Mouse (Mus musculus) hindbrain, embryonic 14.5 days (tissue): ENCODE measurements around the gene Imp4. TPM values are rescaled to one million over a fixed set of nuclear protein-coding genes. Genes with fewer than 3 reads are reported as not detected.

Source experiments
- ATAC-seq: fragments of 200-750 bp; cut with Nextera tagmentation; 2 replicates; pipeline ENCODE4 v1.8.0; 2017; ENCODE audit warnings: moderate number of reproducible peaks, mild to moderate bottlenecking, moderate TSS enrichment, moderate library complexity; ENCODE audit not compliant: low FRiP score
- DNase-seq: peaks from one replicate; pipeline ENCODE4 v3.0.0-alpha.2; 2015; ENCODE audit warnings: low spot score
- H3K27ac ChIP-seq: fragments of 300-500 bp; sonication (generic); 2 replicates; pipeline ENCODE4 v1.5.1; 2014; ENCODE audit warnings: mild to moderate bottlenecking, moderate library complexity
- H3K27me3 ChIP-seq: fragments of 300-500 bp; sonication (generic); 2 replicates; pipeline ENCODE4 v1.6.1; 2014; ENCODE audit warnings: mild to moderate bottlenecking, low read length, mixed read lengths; ENCODE audit not compliant: control insufficient read depth, insufficient read depth
- H3K36me3 ChIP-seq: fragments of 300-500 bp; sonication (generic); replicated peaks from 2 replicates; pipeline ENCODE4 v1.6.1; 2014; ENCODE audit not compliant: control insufficient read depth, insufficient read depth
- H3K4me1 ChIP-seq: fragments of 300-500 bp; sonication (generic); replicated peaks from 2 replicates; pipeline ENCODE4 v1.6.1; 2014; ENCODE audit warnings: antibody characterized with exemption, low read length, mixed read lengths; ENCODE audit not compliant: control insufficient read depth, insufficient read depth
- H3K4me2 ChIP-seq: fragments of 300-500 bp; sonication (generic); replicated peaks from 2 replicates; pipeline ENCODE4 v1.6.1; 2014; ENCODE audit warnings: mild to moderate bottlenecking, moderate library complexity
- H3K4me3 ChIP-seq: fragments of 300-500 bp; sonication (generic); replicated peaks from 2 replicates; pipeline ENCODE4 v1.5.1; 2014; ENCODE audit warnings: mild to moderate bottlenecking, low read length
- H3K9ac ChIP-seq: fragments of 300-500 bp; sonication (generic); 2 replicates; pipeline ENCODE4 v1.6.1; 2014
- H3K9me3 ChIP-seq: fragments of 300-500 bp; sonication (generic); 2 replicates; pipeline ENCODE4 v1.6.1; 2016; ENCODE audit warnings: low read length; ENCODE audit not compliant: control insufficient read depth
- WGBS: fragments of 180-500 bp; shearing (Covaris S2); extraction: QIAGEN DNeasy Blood & Tissue Kit; methylation state at CpG from one replicate; pipeline ENCODE4 v1.1.7; 2014; 5-methylcytosine and 5-hydroxymethylcytosine counted together
- polyA plus RNA-seq: library from polyadenylated mRNA; unstranded; fragments of >200 nt; fragmentation: Nextera tagmentation; extraction: Ambion mirVana; gene quantifications from 2 replicates; pipeline ENCODE4 v1.2.1, GENCODE M21; 2014

Imp4 gene
- polyA plus RNA-seq, 1 experiment from 2014 or later, result 49.6 TPM

DNA sequence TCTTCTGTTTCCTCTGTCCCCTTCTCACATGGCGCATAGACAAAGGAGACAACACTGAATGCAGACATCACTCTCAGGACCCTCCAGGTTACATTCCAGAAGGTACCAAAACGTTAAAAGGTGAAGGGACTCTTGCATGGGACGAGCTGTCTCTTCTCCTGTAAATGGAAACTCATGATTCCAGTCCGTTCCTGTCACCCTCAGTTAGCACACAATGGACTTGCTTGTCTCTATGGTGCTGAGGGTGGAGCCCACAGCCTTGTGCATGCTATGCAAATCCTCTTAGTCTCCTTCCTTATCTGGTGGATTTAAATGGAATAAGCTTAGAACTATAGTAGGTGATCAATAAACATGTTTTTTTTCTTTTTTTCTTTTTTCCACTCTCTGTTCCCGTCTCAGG is 30.1 kb downstream of the Imp4 start:
- no peak for DNase-seq
- no peak for ATAC-seq
- no peak overlapping the region for H3K4me2 ChIP-seq
- no peaks in the 10 kb centered on the region for H3K36me3 ChIP-seq
- 0 out of 2 replicates have a peak, but pooled peaks cover 7% of the 10 kb centered on the region for H3K4me1 ChIP-seq
- no peaks in the 10 kb centered on the region for H3K9me3 ChIP-seq
- H3K4me3 ChIP-seq, result no peak overlapping the region
- H3K27me3 ChIP-seq, result peaks cover 26% of the 10 kb centered on the region
- no peak overlapping the region for H3K9ac ChIP-seq
- WGBS, result 68% methylated on average over 5 of the region's 5 CpGs
- no peak overlapping the region for H3K27ac ChIP-seq

DNA sequence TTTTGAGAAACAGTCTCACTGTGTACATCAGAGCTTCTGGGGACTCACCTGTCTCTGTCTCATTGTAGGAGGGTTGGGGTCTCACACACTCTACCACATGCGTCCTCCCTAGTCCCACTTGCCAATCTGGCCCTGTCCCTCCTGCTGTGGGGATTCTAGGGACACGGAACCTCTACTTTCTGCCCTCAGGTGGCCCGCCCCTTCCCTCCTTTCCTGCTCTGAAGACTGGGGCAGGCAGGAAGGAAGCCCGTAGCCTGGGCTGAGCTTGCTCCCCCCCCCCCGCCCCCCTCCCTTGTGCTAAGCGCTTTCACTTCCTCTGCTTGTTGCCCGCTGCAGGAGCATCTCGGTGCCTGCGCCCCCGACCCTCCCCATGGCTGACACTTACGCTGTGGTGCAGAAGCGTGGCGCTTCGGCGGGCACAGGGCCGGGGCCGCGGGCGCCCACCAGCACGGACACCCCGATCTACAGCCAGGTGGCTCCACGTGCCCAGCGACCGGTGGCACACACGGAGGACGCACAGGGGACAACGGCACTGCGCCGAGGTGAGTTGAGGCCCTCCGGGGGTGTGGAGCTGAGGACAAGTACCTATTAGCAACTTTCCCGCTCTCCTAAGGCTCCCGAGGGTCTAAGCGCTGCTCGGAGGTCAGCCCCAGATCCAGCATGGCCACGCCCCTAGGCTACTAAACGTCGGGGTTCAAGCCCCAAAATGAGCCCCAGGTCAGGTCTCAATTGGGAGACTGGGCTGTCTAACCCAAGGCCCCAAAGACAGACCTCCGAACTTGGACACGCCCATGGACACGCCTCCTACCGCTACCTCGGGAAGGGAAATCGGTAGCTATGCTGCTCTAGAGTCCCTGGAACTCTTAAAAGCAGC is 33.0 kb downstream of the Imp4 start:
- WGBS, result 1% methylated on average over 42 of the region's 43 CpGs
- Histone ChIP-seq H3K9me3 (no peaks in the 10 kb centered on the region), H3K27me3 (peaks cover 26% of the 10 kb centered on the region), H3K4me3 (peak overlapping the region; percentile 44), H3K4me1 (0 out of 2 replicates have a peak, but pooled peaks cover 7% of the 10 kb centered on the region), H3K27ac (no peak overlapping the region), H3K9ac (peak overlapping the region; percentile 42), H3K36me3 (no peaks in the 10 kb centered on the region), H3K4me2 (peak overlapping the region; percentile 93)
- ATAC-seq (peak; percentile 53; the same call in 1 of the 2 replicates), DNase-seq (no peak)

DNA sequence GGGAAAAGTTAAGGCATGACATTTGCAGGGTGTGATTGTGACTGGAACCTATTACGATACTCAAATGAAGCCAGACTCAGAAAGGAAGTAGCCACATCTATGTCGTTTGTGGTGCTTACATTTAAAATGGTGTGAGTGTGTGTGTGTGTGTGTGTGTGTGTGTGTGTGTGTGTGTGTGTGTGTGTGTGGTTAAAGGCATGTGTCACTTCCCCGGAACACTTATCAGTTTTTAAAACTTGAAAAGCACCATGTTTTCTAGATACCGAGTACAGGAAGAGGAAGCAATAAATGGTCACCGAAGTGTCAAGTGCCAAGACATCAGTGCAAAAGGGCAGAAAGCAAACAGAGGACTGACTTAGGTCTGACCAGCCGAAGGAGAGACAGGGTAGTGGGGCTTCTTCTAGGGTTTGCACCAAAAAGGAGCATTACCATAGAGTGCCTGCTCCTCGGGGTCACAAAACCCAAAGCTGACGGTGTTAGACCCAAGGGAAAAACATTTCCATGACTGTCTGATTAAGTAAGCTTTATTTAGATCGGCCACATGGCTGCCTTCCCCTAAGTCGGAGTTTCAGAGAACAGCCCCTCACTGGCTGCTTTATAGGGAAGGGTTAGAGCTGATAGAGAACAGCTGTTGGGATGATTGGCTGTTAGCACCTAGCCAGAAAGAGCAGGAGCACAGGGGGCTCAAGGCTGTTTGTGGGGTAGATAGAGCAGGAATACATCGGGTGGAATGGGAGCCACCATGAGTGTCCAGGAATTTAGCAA is 39.4 kb downstream of the Imp4 start:
- WGBS, result 77% methylated on average over 11 of the region's 11 CpGs
- H3K27me3 ChIP-seq, result no peaks in the 10 kb centered on the region
- no peaks in the 10 kb centered on the region for H3K4me1 ChIP-seq
- no peak overlapping the region for H3K9ac ChIP-seq
- H3K27ac ChIP-seq, result no peak overlapping the region
- H3K4me2 ChIP-seq, result no peak overlapping the region
- no peak for DNase-seq
- H3K9me3 ChIP-seq, result no peaks in the 10 kb centered on the region
- H3K36me3 ChIP-seq, result no peaks in the 10 kb centered on the region
- ATAC-seq, result no peak
- H3K4me3 ChIP-seq, result no peak overlapping the region

DNA sequence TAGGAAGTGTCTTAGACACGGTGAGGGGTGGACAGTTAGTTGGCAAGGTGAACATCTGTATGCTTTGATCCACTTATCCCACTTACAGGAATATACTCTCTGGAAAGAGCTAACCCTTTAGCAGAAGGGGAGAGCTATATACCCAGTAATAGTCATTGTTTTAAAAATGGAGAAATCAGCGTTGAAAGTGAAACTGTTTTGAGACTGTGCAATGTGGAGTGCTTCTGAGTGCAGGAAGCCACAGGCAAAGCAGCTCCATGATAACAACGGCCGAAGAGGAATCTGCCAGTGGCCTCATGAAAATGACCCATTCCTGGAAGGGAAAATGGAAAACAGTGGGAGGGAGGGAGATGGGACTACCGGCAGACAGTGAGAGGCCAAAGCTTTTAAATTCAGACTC is 41.1 kb downstream of the Imp4 start:
- Histone ChIP-seq H3K27ac (no peak overlapping the region), H3K4me3 (no peak overlapping the region), H3K36me3 (no peaks in the 10 kb centered on the region), H3K4me2 (no peak overlapping the region), H3K4me1 (no peaks in the 10 kb centered on the region; the same call in 1 of the 2 replicates), H3K9ac (no peak overlapping the region), H3K27me3 (no peaks in the 10 kb centered on the region), H3K9me3 (no peaks in the 10 kb centered on the region)
- 80% methylated on average over 5 of the region's 5 CpGs for WGBS
- no peak for DNase-seq
- ATAC-seq, result no peak

DNA sequence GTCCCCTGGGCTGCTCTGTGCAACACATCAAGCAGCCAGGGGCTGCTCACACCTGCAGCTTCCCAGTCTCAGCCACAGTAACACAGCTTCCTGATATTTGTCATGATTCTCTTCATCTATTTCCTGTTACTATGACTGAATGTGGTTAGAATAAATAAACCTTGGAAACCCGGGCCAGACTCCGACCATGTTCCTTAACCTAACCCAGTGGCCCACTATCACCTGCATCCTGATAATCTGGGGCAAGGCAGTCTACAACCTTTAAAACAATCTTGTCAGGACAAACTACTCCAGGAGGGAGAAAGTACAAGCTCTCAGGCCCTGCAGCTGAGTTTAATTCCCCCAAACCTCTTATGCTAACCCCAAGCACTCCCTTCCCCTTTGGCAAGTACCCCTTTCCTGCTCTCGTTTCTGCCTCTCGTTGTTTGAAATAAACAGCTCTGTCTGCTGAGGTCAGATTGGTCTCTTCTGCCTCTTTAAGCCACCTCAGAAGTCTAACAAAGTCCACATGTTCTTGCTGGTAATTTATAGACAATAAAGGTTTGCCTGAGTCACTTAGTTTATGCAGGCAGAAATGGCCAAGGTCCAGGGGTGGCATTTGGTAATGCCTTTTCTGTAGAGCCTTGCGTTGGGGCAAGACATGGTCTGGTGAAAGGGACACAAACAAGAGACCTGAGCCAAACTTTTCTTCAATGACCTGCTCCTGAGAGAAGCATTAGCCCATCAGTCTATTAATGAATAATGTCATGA is 42.4 kb downstream of the Imp4 start:
- no peak overlapping the region for H3K9ac ChIP-seq
- DNase-seq (no peak), ATAC-seq (no peak)
- H3K4me3 ChIP-seq, result no peak overlapping the region
- 86% methylated on average over 5 of the region's 5 CpGs for WGBS
- H3K9me3 ChIP-seq, result no peaks in the 10 kb centered on the region
- H3K4me1 ChIP-seq, result no peaks in the 10 kb centered on the region; the same call in 1 of the 2 replicates
- no peak overlapping the region for H3K27ac ChIP-seq
- H3K36me3 ChIP-seq, result no peaks in the 10 kb centered on the region
- no peak overlapping the region for H3K4me2 ChIP-seq
- no peaks in the 10 kb centered on the region for H3K27me3 ChIP-seq

DNA sequence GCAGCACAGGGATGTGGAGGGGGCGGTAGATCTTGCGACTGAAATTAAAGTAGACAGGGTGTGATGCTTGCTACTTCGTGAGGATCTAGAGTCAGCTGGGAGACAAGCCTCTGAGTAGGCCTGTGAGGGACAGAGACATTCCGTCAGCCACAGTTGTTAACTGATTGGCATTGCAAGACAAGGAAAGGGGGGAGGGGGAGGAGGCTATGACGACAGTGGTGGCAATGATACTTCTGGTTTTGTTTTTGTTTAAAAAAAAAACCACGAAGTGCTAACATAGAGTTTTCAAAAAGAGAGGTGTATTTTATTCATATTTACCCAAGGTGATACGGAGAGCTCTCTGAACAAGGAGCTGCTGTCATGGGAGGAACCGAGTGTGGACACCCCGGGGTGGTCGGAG is 44.8 kb downstream of the Imp4 start:
- Histone ChIP-seq H3K27me3 (no peaks in the 10 kb centered on the region), H3K9ac (no peak overlapping the region), H3K4me3 (no peak overlapping the region), H3K4me1 (no peaks in the 10 kb centered on the region; the same call in 1 of the 2 replicates), H3K9me3 (no peaks in the 10 kb centered on the region), H3K36me3 (no peaks in the 10 kb centered on the region), H3K27ac (no peak overlapping the region), H3K4me2 (no peak overlapping the region)
- ATAC-seq, result no peak
- no peak for DNase-seq
- 77% methylated on average over 10 of the region's 10 CpGs for WGBS

DNA sequence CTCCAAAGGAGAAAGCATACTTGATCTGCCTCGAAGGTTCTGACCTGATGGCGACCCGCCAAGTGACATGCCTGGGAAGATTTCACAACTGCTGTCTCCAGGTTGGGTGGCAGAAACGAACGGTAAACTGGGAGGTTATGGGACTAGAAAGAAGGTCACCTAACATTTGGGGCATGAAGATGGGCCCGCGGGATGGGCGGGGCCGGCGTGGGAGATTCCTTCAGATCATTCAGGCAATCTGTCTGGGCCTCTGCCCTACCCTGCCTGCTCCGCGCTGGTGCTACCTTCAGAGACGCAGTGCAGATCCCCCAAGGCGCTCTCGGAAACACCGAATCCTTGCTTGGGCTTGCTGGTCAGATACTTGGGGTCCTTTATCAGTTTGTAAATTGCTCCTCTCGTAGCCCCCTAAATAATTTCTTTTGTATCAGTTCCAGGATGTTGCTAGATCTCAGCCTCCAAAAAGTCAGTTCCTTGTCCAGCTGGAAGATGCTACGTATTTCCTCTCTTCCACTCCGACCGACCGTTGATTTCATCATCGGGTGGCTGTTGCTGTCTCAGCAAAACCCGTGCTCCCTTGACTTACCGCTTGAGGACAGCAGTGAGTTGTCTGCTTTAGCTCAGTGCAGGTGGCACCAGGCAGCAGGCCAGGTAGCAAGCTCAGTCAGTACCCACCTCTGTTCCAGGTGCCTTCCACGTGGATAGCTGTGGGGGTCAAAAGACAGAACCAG is 46.0 kb downstream of the Imp4 start:
- Histone ChIP-seq H3K9me3 (no peaks in the 10 kb centered on the region), H3K4me3 (peak overlapping the region; percentile 21), H3K27me3 (no peaks in the 10 kb centered on the region), H3K9ac (peak overlapping the region; percentile 31; the same call in 1 of the 2 replicates), H3K4me2 (peak overlapping the region; percentile 51), H3K27ac (no peak overlapping the region), H3K4me1 (no peaks in the 10 kb centered on the region; the same call in 1 of the 2 replicates), H3K36me3 (no peaks in the 10 kb centered on the region)
- DNase-seq (peak; percentile 67), ATAC-seq (peak; percentile 53; the same call in 1 of the 2 replicates)
- WGBS, result 9% methylated on average over 25 of the region's 25 CpGs

DNA sequence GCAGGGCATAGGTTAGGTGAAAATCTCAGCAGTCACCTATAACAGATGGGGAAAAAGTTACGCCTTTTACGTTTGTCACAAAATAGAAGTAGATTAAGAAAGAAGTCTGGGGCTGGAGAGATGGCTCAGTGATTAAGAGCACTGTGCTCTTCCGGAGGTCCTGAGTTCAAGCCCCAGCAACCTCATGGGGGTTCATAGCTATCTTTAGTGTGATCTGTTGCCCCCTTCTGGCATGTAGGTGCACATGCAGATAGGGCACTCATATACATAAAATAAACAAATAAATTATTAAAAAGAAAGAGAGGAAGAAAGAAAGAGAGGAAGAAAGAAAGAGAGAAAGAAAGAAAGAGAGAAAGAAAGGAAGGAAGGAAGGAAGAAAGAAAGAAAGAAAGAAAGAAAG is 47.7 kb downstream of the Imp4 start:
- no peaks in the 10 kb centered on the region for H3K9me3 ChIP-seq
- ATAC-seq (no peak), DNase-seq (no peak)
- H3K4me2 ChIP-seq, result no peak overlapping the region
- no peak overlapping the region for H3K9ac ChIP-seq
- H3K36me3 ChIP-seq, result no peaks in the 10 kb centered on the region
- no peaks in the 10 kb centered on the region for H3K27me3 ChIP-seq
- no peak overlapping the region for H3K27ac ChIP-seq
- H3K4me3 ChIP-seq, result no peak overlapping the region
- no peaks in the 10 kb centered on the region; the same call in 1 of the 2 replicates for H3K4me1 ChIP-seq
- 92% methylated on average over 3 of the region's 3 CpGs for WGBS
